Mouse (Mus musculus): Measurements from ENCODE around the gene Gm17455.

Gm17455 gene

GRCm38 (mm10) chr10:60419624-60420023 is 20.1 kb downstream of the Gm17455 start:
- peak; percentile 45 for DNase-seq (ENCODE audit: low read depth, low spot score)

DNA sequence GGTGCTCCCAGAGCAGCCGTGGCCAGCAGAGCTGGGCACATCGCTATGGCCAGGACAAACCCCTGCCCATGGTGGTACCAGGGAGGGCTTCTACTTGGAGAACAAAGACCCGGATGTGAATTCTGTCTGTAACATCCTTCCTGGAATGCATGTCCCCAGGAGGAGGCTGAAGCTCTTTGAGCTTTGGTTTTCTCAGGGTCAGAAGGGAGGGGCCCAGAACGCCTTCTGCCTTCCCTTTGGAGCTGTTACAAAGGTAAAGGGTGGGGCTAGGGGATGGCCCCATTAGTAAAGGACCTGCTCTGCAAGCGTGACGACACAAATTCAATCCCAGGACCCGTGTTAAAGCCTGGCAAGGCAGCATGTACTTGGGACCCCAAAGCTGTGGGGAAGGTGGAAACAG is 23.2 kb downstream of the Gm17455 start:
- DNase-seq (ENCODE audit: low read depth, low spot score) = peak; percentile 49

DNA sequence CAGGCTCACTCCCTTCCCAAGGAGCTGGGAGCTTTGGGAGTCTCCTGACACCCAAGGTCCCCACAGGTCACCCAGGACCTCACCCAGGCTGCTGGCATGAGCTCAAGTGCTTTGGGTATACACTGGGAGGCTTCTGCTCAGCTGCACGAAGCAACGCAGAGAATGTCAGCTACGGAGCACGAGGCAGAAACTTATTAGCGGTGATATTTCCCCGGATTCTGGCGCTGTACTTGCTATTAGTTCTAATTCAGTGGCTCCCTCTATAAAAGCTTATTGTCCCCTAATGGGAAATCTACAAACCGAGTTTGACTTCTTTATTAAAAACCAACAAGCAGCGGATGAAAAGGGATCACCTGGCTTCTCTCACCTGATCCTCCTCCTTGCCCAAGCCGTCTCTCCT is 30.5 kb downstream of the Gm17455 start:
- no peak for DNase-seq (ENCODE audit: low read depth, low spot score)

DNA sequence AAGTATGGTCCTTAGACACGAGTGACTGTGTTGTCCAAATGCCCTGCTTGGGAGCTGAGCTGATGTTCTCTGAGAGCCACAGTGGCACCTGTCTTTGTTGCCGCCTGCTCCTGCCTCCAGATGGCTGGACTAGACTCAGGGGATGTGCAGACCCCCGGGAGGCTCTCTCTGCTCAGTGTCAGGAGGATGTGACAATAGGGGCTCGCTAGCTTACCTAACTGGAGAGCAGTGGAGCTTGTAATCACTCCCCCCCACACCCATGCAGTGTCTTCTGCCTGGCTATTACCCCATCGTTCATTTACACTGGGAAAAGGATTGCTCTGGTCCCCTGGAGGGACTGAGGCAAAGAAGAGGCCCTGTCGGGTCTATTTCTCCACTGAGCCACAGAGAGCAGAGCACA is 31.1 kb downstream of the Gm17455 start:
- DNase-seq (ENCODE audit: low read depth, low spot score) = no peak

DNA sequence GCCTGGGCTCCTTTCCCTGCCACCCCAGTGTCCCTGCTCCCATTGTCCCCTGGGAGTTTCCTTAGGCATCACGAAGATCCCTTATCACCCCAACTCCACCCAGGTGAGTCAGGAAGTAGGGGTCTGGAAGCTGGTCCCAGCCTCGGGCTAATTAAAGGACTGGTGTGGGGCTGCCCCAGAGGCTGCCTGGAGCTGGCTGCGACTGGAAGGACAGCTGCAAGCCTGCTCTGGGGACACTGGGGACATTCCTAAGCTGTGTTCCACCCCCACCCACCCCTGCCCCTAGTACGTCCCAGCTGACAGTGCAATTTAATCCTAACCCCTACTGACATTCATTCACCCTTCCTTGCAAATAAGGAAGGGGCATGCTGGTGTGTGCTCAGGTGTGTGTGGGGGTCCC is 33.2 kb downstream of the Gm17455 start:
- DNase-seq (ENCODE audit: low read depth, low spot score) = no peak

GRCm38 (mm10) chr10:60442321-60442720 is 42.8 kb downstream of the Gm17455 start:
- DNase-seq (ENCODE audit: low read depth, low spot score) = no peak

DNA sequence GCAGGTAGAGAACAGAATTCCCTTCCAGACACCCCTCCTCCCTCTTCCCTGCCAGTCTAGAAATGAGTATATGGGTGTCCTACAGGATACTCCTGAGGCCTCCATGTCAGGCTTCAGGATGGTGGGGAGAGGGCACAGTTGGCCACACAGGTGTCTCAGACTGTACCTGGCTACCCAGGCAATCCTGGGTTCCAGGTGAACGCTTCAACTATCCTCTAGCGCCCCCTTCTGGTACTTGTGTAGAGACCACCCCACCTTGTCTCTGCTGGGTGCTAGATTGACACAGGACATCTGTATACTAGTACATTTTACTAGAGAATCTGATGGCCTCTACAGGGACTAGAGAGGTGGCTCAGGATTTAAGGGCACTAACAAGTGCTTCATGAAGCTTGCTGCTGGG is 43.6 kb downstream of the Gm17455 start:
- no peak for DNase-seq (ENCODE audit: low read depth, low spot score)

DNA sequence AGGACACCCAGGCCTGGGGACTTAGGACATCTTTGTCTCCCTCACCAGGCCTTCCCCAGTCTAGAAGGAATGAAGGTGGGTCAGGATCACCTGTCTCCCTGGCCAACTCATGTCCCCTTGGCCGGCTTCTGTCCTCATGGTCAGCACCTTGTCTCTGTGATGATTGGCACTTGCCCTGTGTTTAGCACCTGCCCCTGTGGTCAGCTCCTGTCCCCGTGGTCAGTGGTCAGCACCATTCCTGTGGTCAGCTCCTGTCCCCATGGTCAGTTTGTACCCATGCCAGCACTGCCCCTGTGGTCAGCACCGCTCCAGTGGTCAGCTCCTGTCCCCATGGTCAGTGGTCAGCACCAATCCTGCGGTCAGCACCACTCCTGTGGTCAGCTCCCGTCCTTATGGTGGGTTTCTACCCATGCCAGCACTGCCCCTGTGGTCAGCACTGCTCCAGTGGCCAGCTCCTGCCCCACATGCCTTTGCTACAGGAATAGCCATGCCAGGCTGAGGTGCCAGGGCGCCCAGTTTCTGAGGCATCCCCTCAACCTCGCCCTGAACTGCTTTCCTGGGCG is 45.6 kb downstream of the Gm17455 start:
- no peak for DNase-seq (ENCODE audit: low read depth, low spot score)

DNA sequence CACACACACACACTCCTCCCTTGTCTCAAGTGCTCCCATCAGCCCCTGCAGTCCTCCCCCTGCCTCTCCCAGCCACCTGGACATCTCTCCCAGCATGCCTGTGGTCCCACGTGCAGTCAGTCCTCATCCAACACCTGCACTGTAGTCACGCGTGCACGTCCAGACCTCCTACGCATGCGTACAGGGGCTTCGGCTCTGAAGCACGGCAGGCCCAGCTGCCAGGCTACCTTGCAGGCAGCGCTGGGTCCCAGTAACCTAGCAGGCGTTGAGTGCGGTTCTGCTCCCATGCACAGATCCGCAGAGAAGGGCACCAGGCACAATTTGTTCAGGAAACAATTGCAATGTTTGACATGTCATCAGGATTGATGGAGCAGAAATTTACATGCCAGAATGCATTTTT is 47.7 kb downstream of the Gm17455 start:
- DNase-seq (ENCODE audit: low read depth, low spot score) = no peak
